Mouse (Mus musculus): ENCODE data around the gene Lum.

The Lum gene

GRCm38 (mm10) chr10:97564957-97565856, at the start of gene Lum:
TSS of gene Lum (plus strand) at chr10:97565128.
- DNase-seq (ENCODE audit: low spot score), result no peak

- no peak for DNase-seq (ENCODE audit: low spot score)
These were observed 41.6 kb upstream of the Lum start for GRCm38 (mm10) chr10:97523366-97523765.

DNA sequence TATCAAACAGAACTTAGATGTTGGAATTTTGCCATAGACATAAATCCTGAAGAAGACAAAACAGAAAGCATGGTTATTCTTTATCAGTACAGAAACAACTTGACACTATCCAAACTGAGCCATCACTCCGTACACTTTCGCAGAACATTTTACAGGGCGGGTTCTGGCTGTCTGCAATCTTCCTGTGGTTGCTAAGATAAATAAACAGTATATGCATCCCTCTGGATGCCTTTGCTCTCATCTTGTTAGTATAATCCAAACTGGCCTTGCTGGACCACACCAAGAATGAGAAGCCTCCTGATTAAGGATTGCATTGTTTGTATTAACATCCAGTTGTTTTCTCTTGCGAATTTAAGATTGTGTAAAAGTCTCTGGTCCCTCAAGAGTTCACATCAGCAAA, 29.2 kb upstream of the Lum start:
- DNase-seq (ENCODE audit: low spot score), result no peak

DNA sequence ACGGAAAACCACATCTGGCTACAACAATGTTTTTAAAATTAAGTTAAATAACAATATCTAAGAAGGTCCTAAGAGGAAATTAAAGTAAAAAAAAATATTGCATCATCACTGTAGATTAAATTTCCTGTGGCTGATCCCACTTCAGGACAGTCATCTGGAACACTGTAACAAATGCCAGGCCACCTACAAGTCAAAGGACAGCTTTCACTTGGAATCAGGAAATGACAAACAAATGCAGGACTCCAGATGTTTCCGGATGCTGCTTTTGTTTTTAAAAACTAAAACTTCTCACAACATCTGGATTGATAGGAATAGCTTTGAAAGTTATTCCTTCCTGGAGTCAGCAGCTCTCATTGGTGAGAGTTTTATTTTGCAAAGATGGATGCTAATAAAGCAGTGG, 28.0 kb upstream of the Lum start:
- DNase-seq (ENCODE audit: low spot score), result no peak

DNA sequence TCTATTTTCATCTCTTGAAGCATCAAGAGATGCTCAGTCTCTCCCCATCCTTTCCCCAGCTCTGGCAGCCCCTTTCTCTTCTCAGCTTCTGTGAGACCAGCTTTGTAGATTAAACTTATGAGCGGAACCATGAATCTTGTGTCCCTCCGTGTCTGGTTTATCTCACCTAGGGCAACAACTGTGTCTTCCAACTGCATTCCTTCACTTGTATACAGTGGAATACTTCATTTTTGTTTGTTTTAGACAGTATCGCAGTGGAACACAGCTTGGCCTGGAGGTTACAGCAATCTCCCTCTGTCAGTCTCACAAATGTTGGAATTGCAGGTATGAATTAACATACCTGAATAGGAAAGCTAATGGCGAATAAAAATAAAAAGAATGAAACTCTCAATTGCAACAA, 26.7 kb upstream of the Lum start:
- DNase-seq (ENCODE audit: low spot score), result no peak

DNA sequence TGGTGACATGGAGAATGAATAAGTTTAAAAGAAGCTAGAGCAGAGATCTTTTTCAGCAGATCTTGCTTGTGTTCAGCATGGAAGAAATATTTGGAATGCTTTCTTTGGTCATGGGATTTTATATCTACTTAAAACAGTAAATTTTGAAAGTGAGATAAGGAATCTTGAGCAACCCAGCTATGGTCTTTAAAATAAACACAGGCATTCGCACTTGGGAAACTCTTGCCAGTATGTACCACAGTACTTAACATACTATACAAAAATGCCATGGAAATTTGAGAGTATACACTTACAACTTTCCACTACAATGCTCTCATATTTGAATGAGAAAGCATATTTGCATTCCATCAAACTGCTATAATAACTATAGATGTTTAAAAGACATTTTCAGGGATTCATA, 17.2 kb upstream of the Lum start:
- no peak for DNase-seq (ENCODE audit: low spot score)

- no peak for DNase-seq (ENCODE audit: low spot score)
These were observed 2.7 kb downstream of the Lum start for GRCm38 (mm10) chr10:97567489-97568135.

GRCm38 (mm10) chr10:97582543-97583231, 17.8 kb downstream of the Lum start:
- DNase-seq (ENCODE audit: low spot score), result no peak

- DNase-seq (ENCODE audit: low spot score), result no peak
These were observed 19.2 kb downstream of the Lum start for GRCm38 (mm10) chr10:97584176-97584575.

DNA sequence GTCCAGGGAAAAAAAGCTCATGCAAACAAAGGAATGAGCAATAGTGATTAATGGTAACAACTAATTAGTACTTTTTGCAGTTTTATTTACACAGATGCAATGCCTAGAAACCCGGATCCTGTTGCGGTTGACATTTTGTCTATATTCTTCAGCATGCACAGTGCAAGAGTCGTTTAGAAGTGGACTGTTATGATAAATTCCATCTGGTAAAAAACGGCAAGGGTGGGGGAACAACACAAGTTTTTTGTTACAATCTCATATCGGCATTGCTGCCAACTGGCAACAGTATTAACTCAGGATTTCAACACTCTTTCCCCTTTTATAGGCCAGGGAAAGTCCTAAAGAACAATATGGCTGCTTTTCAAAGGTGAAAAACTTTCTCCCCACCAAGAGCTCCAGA, 22.2 kb downstream of the Lum start:
- DNase-seq (ENCODE audit: low spot score), result no peak

DNA sequence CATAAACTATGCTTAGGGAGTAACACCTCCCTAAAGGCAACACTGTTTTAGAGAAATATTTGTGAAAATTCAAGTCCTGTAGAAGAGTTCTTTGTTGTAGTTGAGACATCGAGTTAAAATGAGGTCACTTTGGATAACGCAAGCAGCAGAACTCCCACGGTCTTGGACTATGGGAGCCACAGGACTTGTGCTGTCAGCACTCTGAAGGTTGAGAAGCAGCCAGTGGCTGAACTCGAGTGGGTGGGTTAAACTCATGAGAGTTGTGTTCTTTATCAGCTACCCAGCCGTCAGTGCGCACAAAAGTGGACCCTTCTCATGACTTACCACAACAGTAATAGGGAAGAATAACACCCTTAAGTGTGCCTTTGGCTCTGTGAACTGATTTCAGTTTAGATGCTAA, 24.6 kb downstream of the Lum start:
- DNase-seq (ENCODE audit: low spot score), result no peak

DNA sequence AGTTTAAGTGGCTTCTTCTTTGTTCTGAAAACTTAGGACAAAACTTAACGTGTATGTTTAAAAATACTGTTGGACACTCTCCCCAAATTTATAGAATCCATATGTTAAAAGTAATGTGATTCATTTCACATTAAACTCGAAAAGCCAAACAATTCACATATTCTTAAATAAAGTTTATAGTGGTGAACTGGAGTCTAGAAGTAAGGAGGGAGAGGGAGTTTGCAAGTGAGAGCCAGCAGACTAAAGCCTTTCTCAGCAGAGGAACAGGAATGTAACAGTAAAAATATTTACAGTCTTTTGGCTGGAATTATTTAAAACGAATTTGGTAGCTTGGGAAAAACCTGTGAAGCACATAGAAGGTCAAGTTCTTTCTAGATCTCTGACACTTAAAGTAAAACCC, 26.1 kb downstream of the Lum start:
- no peak for DNase-seq (ENCODE audit: low spot score)

DNA sequence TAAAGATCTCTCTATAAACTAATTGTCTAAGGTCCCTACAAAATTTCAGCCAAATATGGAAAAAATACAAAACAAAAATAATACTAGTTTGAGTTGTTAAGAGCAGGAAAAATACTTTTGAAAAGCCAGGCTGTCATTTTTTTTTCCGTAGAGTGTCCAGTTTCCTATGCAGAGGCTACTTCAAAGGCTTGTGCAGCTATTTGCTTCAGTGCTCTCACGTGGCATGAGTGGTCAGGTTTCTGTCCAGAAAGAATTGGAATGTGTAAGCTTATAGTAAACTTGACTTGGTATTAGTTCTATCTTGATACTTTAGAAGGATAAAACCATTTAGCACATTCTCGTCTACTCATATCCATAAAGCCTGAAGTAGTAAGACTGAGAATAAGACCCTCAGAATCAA, 26.8 kb downstream of the Lum start:
- DNase-seq (ENCODE audit: low spot score), result no peak

GRCm38 (mm10) chr10:97595680-97596079, 30.8 kb downstream of the Lum start:
- DNase-seq (ENCODE audit: low spot score), result no peak

DNA sequence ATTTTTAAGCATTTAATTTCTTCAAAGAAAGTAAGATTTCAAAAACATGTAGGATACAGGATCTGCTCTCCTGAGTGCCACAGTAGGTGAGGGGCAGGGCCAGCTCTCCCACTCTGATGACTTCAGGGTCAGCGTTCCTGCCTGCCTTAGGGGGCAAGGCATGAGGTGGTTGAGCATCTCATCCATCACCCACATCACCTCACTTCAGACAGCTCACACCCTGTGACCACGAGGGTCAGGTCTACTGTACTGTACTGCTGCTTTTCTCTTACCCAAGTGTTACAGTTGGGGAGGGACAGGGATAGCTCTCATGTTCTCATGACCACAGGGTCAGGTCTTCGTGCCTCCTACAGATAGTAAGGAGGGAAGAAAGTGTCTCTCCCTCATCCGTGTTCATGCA, 36.8 kb downstream of the Lum start:
- DNase-seq (ENCODE audit: low spot score), result no peak

GRCm38 (mm10) chr10:97603256-97603655, 38.3 kb downstream of the Lum start:
- no peak for DNase-seq (ENCODE audit: low spot score)

DNA sequence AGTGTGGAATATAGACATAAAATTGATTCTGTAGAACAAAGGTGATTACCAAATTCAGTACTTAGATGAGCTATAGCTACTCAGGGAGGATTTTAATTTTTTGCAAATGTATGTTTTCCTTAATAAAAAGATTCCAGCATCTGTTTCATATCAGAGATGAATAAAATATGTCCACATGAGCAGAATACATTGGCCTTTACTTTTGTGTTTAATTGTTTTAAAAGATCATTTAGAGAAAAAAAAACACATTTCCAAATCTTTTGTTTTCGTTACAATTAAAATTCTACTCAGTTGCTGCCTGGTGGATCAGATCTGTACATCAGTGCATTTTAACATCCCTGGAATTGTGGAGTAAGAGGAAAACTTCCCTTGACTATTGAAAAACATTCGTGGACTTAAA, 41.7 kb downstream of the Lum start, which contains the start of gene Kera:
TSS of gene Kera (plus strand) at position 301 of the 400 bp plus-strand sequence.
- no peak for DNase-seq (ENCODE audit: low spot score)
